Mouse (Mus musculus) hindbrain, embryonic 15.5 days (tissue): Measurements from ENCODE around the gene Gm21117. TPM values are rescaled to one million over a fixed set of nuclear protein-coding genes. Genes with fewer than 3 reads are reported as not detected.
"Not testable (repeated sequence)": the region's sequence is repeated elsewhere in the genome, so short reads cannot be mapped to it uniquely, and the experiment has no call there.

Experiments used
- ATAC-seq: fragments of 200-750 bp; cut with Nextera tagmentation; 2 replicates; pipeline ENCODE4 v1.8.0; 2017; ENCODE audit warnings: low read depth, moderate number of reproducible peaks, moderate TSS enrichment; ENCODE audit not compliant: low FRiP score
- H3K27ac ChIP-seq: fragments of 300-500 bp; sonication (generic); replicated peaks from 2 replicates; pipeline ENCODE4 v1.5.1; 2015; ENCODE audit warnings: mild to moderate bottlenecking, inconsistent platforms
- H3K27me3 ChIP-seq: fragments of 300-500 bp; sonication (generic); 2 replicates; pipeline ENCODE4 v1.6.1; 2015; ENCODE audit warnings: control low read depth, inconsistent platforms
- H3K36me3 ChIP-seq: fragments of 300-500 bp; sonication (generic); 2 replicates; pipeline ENCODE4 v1.6.1; 2015; ENCODE audit warnings: control low read depth, inconsistent platforms
- H3K4me1 ChIP-seq: fragments of 300-500 bp; sonication (generic); replicated peaks from 2 replicates; pipeline ENCODE4 v1.6.1; 2015; ENCODE audit warnings: control low read depth, inconsistent platforms
- H3K4me2 ChIP-seq: fragments of 300-500 bp; sonication (generic); 2 replicates; pipeline ENCODE4 v1.6.1; 2015; ENCODE audit warnings: moderate library complexity, mild to moderate bottlenecking, inconsistent platforms
- H3K4me3 ChIP-seq: fragments of 300-500 bp; sonication (generic); 2 replicates; pipeline ENCODE4 v1.5.1; 2015; ENCODE audit warnings: mild to moderate bottlenecking, inconsistent platforms
- H3K9ac ChIP-seq: fragments of 300-500 bp; sonication (generic); 2 replicates; pipeline ENCODE4 v1.6.1; 2015; ENCODE audit warnings: inconsistent platforms
- H3K9me3 ChIP-seq: fragments of 300-500 bp; sonication (generic); 2 replicates; pipeline ENCODE4 v1.6.1; 2016; ENCODE audit warnings: control low read depth, inconsistent platforms
- WGBS: fragments of 180-500 bp; shearing (Covaris S2); methylation state at CpG from one replicate; pipeline ENCODE4 v1.1.7; 2015; 5-methylcytosine and 5-hydroxymethylcytosine counted together
- polyA plus RNA-seq: library from polyadenylated mRNA; unstranded; fragments of >200 nt; fragmentation: Nextera tagmentation; extraction: Ambion mirVana; gene quantifications from 2 replicates; pipeline ENCODE4 v1.2.1, GENCODE M21; 2015

The Gm21117 gene
- not detected in 2 replicates for polyA plus RNA-seq

DNA sequence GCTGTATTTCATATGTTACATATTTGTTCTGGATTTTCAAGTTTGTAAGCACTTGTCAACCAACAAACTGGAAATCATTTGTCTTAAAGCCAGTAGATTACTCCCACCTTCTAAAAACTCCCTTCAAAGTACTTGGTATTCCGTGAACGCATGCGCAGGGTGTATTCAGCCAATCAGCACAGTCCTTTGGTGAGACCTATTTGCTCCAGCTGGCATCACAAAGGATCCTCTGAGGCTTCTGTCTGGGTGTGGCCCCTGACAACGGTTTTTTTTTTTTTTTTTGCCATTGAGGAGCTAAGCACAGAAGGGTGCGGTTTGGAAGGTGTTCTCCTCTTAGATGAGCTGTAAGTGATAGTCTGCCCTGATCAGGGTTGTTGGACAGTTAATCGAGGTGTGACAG is at the start of gene Gm21117:
TSS of gene Gm21117 (plus strand) at position 301 of the 400 bp plus-strand sequence.
- not testable (repeated sequence) for ATAC-seq

More for the DNA sequence above, at the start of gene Gm21117:
- H3K27ac ChIP-seq, H3K36me3 ChIP-seq, H3K4me2 ChIP-seq, H3K9ac ChIP-seq, H3K4me1 ChIP-seq, H3K27me3 ChIP-seq, H3K4me3 ChIP-seq, H3K9me3 ChIP-seq: not testable (repeated sequence)
- WGBS = no CpG with 5 or more reads among the region's 6 CpGs
